Mouse (Mus musculus): Measurements from ENCODE around the gene Arf6.

GRCm38 (mm10) chr12:69331187-69331586, 40.8 kb upstream of the Arf6 start:
- TF ChIP-seq CTCF (IDR thresholded peaks at IDR 0.05; ENCODE audit: low read depth) = no peak
- TF ChIP-seq EP300 (IDR thresholded peaks at IDR 0.05; ENCODE audit: low read depth) = no peak

Data from liver, embryonic 14.5 days (tissue).